Mouse (Mus musculus): ENCODE data around the gene Pxn. TPM values are rescaled to one million over a fixed set of nuclear protein-coding genes. Genes with fewer than 3 reads are reported as not detected.

Gene Pxn
- polyA plus RNA-seq, 1 experiment, result 82.6 TPM

DNA sequence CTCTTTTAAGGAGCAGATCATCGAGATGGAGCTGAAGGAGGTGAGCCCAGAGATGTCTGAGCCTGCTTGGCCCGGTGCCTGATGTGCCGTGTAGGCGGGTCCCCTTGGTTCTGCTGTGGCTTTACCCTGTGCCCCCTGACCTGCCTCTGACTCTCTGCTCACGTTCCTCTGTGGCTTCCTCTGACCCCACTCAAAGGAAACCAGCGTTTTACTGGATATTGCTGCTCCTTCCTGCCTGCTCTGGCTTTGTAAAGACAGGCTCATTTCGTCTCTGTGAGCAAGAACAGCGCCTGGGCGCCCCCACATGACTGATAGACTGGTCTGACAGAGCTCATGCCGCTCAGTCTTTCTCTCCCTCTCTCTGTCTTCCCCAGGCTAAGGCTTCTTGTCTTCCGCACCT lies 84.6 kb downstream of the Pxn start:
- H3K4me3 ChIP-seq (ENCODE audit: control insufficient read depth, low read depth, low read length), result no peak overlapping the region
- no peak overlapping the region for H3K27ac ChIP-seq (ENCODE audit: control insufficient read depth, insufficient read depth, low read depth, low read length)
- no peaks in the 10 kb centered on the region for H3K4me1 ChIP-seq (ENCODE audit: control insufficient read depth, insufficient read depth, low read length)
- peaks cover 17% of the 10 kb centered on the region for H3K36me3 ChIP-seq (ENCODE audit: control insufficient read depth, insufficient read depth, low read length)
- TF ChIP-seq POLR2A (IDR thresholded peaks at IDR 0.05; ENCODE audit: control insufficient read depth, low read depth, low read length) (no peak), CTCF (IDR thresholded peaks at IDR 0.05; ENCODE audit: control insufficient read depth, insufficient read depth, insufficient replicate concordance, low read depth, low read length) (no peak)
- H3K27me3 ChIP-seq (ENCODE audit: control insufficient read depth, insufficient read depth, low read length), result no peaks in the 10 kb centered on the region

DNA sequence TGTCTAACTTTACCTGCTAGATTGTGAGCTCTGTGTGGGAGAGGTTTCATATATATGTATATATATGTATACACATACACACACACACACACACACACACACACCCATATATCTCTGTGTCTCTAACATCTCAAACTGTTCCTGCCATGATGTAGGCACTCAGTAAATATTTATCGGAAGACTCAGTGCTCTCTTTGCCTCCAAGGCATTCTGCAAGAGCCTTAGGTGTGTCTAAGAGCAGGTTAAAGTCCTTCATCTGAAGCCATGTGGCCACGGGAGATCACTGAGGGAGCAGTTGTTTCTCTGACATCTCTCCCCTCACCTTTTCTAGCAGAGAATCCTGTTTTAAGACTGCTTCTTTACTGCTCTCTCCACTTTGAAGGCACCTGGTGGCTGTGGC lies 85.0 kb downstream of the Pxn start:
- H3K4me1 ChIP-seq (ENCODE audit: control insufficient read depth, insufficient read depth, low read length), result no peaks in the 10 kb centered on the region
- peaks cover 15% of the 10 kb centered on the region for H3K36me3 ChIP-seq (ENCODE audit: control insufficient read depth, insufficient read depth, low read length)
- no peak overlapping the region for H3K27ac ChIP-seq (ENCODE audit: control insufficient read depth, insufficient read depth, low read depth, low read length)
- TF ChIP-seq CTCF (IDR thresholded peaks at IDR 0.05; ENCODE audit: control insufficient read depth, insufficient read depth, insufficient replicate concordance, low read depth, low read length) (no peak), POLR2A (IDR thresholded peaks at IDR 0.05; ENCODE audit: control insufficient read depth, low read depth, low read length) (no peak)
- no peaks in the 10 kb centered on the region for H3K27me3 ChIP-seq (ENCODE audit: control insufficient read depth, insufficient read depth, low read length)
- no peak overlapping the region for H3K4me3 ChIP-seq (ENCODE audit: control insufficient read depth, low read depth, low read length)

DNA sequence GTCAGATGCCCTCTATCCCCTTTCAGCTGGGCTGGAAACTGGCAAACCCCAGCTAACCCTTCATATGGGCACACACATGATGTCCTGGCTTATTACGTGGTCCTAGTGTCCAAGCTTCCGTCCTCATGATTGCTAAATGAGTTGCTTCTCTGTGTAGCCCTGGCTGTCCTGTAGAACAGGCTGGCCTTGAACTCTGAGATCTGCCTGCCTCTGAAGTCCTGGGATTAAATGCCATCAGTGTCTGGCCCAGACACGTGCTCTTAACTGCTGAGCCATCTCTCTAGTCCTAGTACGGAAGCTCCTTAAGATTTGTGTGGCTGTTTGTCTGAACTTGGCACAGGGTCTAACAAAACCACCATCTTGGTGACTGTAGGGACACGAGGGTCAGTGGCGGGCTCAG lies 97.1 kb downstream of the Pxn start:
- H3K4me3 ChIP-seq (ENCODE audit: control insufficient read depth, low read depth, low read length), result no peak overlapping the region
- H3K27me3 ChIP-seq (ENCODE audit: control insufficient read depth, insufficient read depth, low read length), result no peaks in the 10 kb centered on the region
- H3K36me3 ChIP-seq (ENCODE audit: control insufficient read depth, insufficient read depth, low read length), result no peaks in the 10 kb centered on the region; the same call in none of the 2 replicates
- TF ChIP-seq CTCF (IDR thresholded peaks at IDR 0.05; ENCODE audit: control insufficient read depth, insufficient read depth, insufficient replicate concordance, low read depth, low read length) (no peak), POLR2A (IDR thresholded peaks at IDR 0.05; ENCODE audit: control insufficient read depth, low read depth, low read length) (no peak)
- no peak overlapping the region for H3K27ac ChIP-seq (ENCODE audit: control insufficient read depth, insufficient read depth, low read depth, low read length)
- peaks cover 9% of the 10 kb centered on the region for H3K4me1 ChIP-seq (ENCODE audit: control insufficient read depth, insufficient read depth, low read length)

Other genes with a start within 250 kb of the Pxn start
- gene Rnf10, start 233.8 kb upstream of the Pxn start, polyA plus RNA-seq (2012; rRNA removed), result 240 and 247 TPM in 2 replicates
- gene Coq5, start 227.0 kb upstream of the Pxn start, polyA plus RNA-seq (2012; rRNA removed), result 12.2 and 14.0 TPM in 2 replicates
- gene Dynll1, start 205.7 kb upstream of the Pxn start, polyA plus RNA-seq (2012; rRNA removed), result 559 and 571 TPM in 2 replicates
- 43.9 and 45.5 TPM in 2 replicates for gene Srsf9, start 179.5 kb upstream of the Pxn start, polyA plus RNA-seq (2012; rRNA removed)
- gene Gatc, start 165.5 kb upstream of the Pxn start, polyA plus RNA-seq (2012; rRNA removed), result 11.6 and 16.0 TPM in 2 replicates
- 7.6 and 8.0 TPM in 2 replicates for gene Triap1, start 165.5 kb upstream of the Pxn start, polyA plus RNA-seq (2012; rRNA removed)
- 619 and 765 TPM in 2 replicates for gene Cox6a1, start 157.7 kb upstream of the Pxn start, polyA plus RNA-seq (2012; rRNA removed)
- 61.9 and 63.9 TPM in 2 replicates for gene Msi1, start 77.1 kb upstream of the Pxn start, polyA plus RNA-seq (2012; rRNA removed)
- gene Pla2g1b, start 40.4 kb upstream of the Pxn start, polyA plus RNA-seq (2012; rRNA removed), result 0.64 and 0.87 TPM in 2 replicates
- gene Sirt4, start 22.0 kb upstream of the Pxn start, polyA plus RNA-seq (2012; rRNA removed), result 34.6 and 38.4 TPM in 2 replicates
- gene Rplp0, start 52.8 kb downstream of the Pxn start, polyA plus RNA-seq (2012; rRNA removed), result 1,431 and 1,500 TPM in 2 replicates
- 67.7 and 77.1 TPM in 2 replicates for gene Gcn1l1, start 58.6 kb downstream of the Pxn start, polyA plus RNA-seq (2012; rRNA removed)
- 14.9 and 15.4 TPM in 2 replicates for gene Rab35, start 125.2 kb downstream of the Pxn start, polyA plus RNA-seq (2012; rRNA removed)
- gene Bicdl1, start 224.9 kb downstream of the Pxn start, polyA plus RNA-seq (2012; rRNA removed), result 13.2 and 14.0 TPM in 2 replicates